Mouse (Mus musculus) 416B (cell line): ENCODE data around the gene Idh1.
A peak's percentile ranks its signal among the peaks of the same experiment; 100 is the strongest.
"Not testable (repeated sequence)": the region's sequence is repeated elsewhere in the genome, so short reads cannot be mapped to it uniquely, and the experiment has no call there.

Experiments used
- DNase-seq: peaks from one replicate; pipeline ENCODE4 v3.0.0; 2011; ENCODE audit warnings: low read depth

Gene Idh1

DNA sequence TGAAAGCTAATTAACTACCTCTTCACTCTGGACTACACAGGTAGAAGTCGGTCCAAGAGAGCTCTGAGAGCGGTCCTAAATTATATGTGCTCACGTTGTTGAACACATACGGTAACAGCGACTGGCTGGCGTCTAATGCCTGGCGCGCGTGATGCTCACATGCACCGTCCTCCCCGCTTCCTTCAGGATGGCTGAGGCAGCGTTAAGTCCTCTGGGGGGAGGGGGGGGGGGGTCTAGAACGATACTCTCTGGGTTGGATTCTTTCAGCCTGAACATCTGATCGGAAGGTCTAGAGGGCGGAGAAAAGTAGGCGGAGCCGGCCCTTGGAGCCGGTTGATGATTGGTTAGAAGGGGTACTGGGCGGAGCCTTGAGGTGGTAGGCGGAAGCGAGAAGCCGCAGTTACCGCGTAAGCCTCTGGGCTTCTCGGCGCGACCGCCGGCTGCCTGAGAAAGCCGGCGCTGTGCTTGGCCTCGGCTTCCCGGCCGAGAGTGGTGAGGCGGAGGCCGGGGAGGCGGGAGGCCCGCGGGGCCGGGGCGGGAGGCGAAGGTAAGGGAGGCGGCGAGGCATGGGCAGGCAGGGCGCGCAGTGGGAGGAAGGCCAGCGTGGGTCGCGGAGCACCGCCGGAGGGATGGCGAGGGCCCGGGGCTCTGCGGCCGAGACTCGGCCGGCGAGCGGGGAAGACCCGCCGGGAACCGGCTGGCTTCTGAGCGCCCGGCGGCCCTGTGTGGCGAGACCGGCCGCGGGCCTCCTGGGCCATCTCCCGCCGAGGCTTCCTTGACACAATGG is at the start of gene Idh1, which contains the start of gene Pikfyve:
Idh1 (minus strand) TSS at position 214 of the 787 bp plus-strand sequence.
Pikfyve (plus strand) TSS at position 397 of the 787 bp plus-strand sequence.
- peak; percentile 99 for DNase-seq

GRCm38 (mm10) chr1:65230566-65230965 is 44.3 kb upstream of the Idh1 start:
- no peak for DNase-seq

- DNase-seq: not testable (repeated sequence)
These were observed 43.5 kb upstream of the Idh1 start for GRCm38 (mm10) chr1:65229768-65230167.

DNA sequence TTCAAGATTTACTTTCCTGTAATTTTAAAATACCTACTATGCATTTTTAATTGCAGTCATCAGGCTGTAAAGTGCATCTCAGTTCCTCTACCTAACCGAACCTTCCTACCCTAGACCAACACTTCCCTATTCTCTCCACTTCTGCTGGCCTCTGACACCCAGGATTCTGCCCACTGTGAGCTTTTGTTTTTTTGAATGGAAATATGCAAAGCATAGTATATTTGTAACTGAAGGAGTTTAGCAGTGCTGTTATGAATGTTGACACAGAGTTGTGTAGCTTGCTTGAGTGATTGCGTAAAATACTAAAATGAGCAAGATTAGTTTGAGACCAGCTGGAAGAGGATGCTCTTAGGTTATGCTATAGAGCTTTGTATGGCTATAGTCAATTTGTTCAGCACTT is 41.4 kb upstream of the Idh1 start:
- peak; percentile 29 for DNase-seq

DNA sequence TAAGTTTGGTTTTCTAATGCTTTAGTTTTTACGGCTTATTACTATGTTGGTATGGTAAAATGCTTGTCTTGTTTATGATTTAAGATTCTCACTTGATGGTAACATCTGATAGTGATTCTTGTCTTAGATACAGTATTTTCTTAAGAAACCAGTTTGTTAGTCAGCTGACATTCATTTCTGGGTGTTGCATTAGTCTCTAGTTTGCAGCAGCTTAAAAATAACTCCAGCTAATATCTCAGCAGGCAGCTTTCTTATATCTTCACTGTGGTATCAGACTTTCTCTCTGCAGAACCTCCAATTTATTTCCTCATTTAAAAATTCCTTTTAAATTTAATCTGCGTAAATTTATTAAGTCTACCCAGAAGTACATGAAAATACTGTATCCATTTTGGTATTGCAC is 37.4 kb upstream of the Idh1 start:
- no peak for DNase-seq

DNA sequence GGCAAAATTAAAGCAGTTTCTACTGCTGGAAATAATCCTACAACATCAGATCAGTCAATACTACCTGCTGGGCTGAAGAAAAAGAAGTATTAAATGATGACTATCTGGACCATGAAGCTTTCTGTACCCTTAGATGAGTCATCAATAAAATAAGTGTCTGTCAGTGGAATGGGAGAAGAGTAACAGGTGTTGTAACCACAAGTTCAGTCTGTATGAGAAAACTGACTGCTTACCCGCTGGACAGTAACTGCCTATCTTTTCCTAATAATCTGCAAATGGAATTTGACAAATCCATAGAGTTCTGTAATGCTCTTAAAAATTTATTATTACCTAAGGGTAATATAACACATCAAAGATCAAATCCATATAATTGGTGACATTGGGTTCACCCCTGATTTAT is 31.7 kb upstream of the Idh1 start:
- DNase-seq: no peak

- no peak for DNase-seq
These were observed 31.3 kb upstream of the Idh1 start for GRCm38 (mm10) chr1:65217567-65217966.

GRCm38 (mm10) chr1:65213214-65213613 is 26.9 kb upstream of the Idh1 start:
- no peak for DNase-seq

DNA sequence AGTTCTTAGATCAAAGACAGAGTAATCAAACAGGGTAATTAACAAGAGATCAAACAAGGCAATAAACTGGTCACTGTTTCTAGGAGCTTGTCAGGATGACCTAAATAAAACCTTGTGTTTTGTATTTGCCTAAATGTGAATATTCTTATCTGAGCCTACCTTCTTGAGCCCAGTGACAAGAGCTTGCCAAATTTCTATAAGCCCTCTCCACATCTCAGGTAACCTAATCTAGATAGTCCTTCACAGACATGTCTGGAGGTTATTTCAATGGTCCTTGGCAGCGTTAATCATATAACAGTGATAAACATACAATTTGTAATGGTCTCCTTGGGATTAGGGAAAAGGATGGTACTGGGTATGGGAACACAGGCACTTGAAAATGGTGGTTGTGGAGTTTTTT is 18.0 kb upstream of the Idh1 start:
- DNase-seq: no peak

DNA sequence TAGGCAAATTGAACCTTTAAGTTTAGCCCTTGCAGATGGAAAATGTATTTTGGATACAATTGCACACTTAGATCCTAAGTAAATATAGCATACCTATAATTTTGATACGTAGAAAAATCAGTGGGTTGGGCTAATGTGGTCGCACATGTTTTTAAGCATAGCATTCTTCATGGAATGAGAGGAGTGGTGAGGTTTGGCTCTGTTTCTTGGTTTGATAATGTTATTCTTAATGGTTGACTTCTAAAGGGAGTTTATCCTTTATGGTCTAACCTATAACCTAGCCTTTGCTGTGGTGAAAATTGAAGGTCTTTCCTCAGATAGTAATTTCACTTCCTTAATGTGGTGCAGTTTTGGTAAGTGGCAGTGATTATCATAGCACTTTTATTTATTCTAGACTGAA is 12.6 kb upstream of the Idh1 start:
- DNase-seq: no peak

DNA sequence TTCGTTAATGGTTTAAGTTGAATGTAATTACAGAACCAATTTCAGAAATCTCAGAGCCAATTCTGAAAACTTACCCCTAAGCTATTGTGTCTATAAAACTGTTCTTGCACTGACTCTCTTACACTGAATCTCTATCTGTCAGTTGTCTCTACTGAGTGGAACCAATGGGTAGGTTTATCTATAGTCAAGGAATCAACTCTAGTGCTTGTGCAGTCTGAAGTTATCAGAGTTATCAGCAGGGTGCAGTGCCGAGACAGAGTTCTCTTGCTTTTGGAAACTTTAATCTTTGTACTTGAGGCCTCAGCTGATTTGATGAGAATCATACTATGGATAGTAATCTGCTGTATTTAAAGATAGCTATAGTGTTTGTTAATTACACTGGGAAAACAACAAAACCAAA is 12.1 kb upstream of the Idh1 start:
- no peak for DNase-seq

GRCm38 (mm10) chr1:65193226-65193625 is 6.9 kb upstream of the Idh1 start:
- DNase-seq: no peak

- DNase-seq: no peak
These were observed 3.9 kb upstream of the Idh1 start for GRCm38 (mm10) chr1:65190172-65190571.

GRCm38 (mm10) chr1:65187074-65187430 is 752 bp upstream of the Idh1 start:
- peak; percentile 39 for DNase-seq

- peak; percentile 56 for DNase-seq
These were observed 635 bp downstream of the Idh1 start for GRCm38 (mm10) chr1:65185524-65186205.

DNA sequence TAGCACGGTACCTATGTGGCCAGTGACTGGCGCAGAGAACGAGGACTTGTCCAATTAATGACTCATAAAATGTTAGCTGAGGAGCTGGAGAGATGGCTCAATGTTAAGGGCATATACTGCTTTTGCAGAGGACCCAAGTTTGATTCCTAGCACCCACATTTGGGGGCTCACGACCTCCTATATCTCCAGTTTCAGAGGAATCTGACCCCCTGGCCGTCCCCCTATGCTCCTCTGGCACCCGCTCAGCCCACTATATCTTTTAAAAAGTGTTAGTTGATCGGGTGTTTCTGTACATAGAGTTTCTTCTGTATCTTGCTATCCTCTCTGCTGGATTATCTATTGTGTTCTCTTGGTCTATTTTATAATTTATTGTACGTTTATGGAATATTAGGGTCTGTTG is 1.3 kb downstream of the Idh1 start:
- DNase-seq: no peak

GRCm38 (mm10) chr1:65183994-65184393 is 2.3 kb downstream of the Idh1 start:
- DNase-seq: no peak

DNA sequence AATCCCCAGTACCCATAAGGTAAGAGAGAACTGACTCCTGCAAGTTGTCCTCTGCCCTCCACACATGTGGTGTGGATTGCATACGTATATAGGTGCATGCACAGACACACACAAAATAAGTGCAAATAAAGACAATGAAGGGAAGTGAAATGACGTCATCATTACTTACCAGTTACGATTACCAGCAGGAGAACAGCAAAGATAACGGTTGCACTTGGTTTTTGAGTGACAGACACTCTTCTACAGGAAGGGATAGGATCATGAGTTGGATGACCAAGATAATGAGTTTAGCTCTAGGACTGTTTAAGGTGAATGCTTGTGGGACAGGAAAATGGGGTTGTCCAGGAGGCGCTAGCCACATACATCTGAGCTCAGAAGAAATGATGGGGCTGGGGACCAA is 4.8 kb downstream of the Idh1 start:
- peak; percentile 33 for DNase-seq

- DNase-seq: peak; percentile 92
These were observed 6.6 kb downstream of the Idh1 start for GRCm38 (mm10) chr1:65179634-65180249.

DNA sequence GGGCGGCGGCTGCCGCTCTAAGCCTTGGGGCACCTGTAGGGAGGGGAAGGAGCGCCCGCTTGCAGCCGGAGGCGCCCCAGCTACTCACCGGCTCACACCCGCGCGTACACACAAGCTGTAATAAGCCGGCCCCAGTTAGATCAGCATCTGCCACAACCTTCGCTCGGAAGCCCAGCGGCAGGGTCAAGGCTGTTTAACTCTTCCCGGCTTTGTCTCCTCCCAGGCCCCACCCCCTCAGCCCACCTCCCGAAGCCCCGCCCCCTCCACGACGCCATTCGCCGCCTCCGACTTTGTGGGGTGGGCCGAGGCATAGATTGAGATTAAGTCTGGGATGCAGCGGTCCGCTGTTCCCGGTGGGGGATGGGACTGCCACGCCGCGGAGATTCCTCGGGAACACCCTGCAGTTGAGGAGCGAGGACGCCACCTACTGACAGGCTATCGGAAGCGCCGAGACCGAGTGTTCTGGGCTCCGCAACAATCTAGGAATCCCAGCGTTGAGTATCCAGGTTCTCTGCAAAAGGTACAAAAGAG is 7.3 kb downstream of the Idh1 start:
- peak; percentile 97 for DNase-seq

DNA sequence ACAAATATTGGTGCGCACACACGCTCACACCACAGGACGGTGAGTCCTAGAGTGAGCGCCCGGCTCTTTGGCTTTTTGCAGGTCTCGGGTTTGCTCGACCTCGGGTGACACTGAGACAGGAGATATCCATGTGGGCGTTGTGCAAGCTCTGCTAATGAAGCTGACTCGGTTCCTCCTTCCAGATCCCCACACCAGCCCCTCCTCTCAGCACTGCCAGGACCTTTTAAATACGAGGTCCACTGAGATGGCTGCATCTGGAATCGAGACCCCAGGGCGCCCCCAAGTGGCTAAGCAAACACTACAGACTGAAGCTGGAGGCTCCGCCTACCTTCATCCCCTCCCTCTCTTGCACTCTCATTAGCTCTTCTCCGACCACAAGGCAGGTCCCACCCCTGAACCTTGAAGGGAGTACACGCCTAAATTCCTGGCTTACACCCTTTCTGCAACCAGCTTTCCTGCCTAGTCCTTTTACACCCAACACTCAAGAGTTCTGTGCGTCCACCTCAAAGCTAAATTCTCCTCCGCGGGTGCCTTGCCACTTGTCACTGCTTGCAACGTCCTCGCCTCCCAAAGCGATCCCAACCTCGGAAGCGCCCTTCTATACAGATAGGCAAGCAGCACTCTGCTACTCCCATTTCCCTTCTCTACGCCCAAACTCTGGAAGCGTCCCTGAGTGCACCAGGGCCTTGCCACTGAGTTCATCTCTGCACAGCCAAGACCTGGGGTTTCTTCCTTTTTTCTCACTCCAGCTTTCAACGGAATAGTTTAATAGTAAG is 8.0 kb downstream of the Idh1 start:
- DNase-seq: peak; percentile 99

GRCm38 (mm10) chr1:65177452-65177851 is 8.8 kb downstream of the Idh1 start:
- DNase-seq: peak; percentile 39
